Mouse (Mus musculus): ENCODE measurements around the gene Armc2. TPM values are rescaled to one million over a fixed set of nuclear protein-coding genes. Genes with fewer than 3 reads are reported as not detected.
"Not testable (repeated sequence)": the region's sequence is repeated elsewhere in the genome, so short reads cannot be mapped to it uniquely, and the experiment has no call there.

Gene Armc2
- polyA plus RNA-seq, 1 experiment: 0.35 TPM

DNA sequence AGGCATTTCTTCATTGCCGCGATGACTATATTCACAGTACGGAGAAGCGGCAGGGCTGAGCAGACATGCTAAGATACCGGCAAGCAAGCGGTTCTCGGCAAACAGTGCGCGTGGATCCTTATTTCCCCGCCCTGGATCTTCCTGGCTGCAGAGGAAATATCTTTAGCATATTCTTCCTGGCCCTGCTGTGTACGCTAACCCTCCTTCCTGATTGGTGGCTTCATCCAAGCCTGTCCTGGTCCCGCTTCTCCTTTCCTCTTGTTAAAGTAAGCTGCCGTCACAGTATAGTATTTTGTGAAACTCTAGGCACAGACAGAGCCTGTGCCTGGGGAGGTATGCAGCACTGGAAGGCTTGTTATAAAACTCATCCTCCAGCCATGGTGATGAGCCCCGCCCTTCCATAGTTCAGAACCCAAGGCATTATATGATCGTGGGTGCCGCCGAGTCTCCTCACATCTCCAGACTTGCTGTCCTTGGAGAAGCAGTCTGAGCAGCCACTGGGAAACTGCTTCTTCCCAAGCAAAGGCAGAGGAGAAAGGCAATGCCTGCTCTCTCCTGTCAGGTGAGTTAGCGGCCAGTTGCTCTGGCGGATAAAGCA, 59.5 kb downstream of the Armc2 start:
- DNase-seq (ENCODE audit: low read depth in 1 of 2, low spot score in 2 of 2): no peak
- Histone ChIP-seq H3K27ac (ENCODE audit: insufficient read depth, low read length) (no peak overlapping the region), H3K4me3 (ENCODE audit: extremely low read depth, insufficient read depth, insufficient read length) (no peak overlapping the region), H3K4me1 (ENCODE audit: control insufficient read depth, insufficient read depth, insufficient read length) (peaks cover 5% of the 10 kb centered on the region; the same call in 1 of the 2 replicates), H3K27me3 (ENCODE audit: control insufficient read depth, insufficient read depth, low read length) (no peaks in the 10 kb centered on the region), H3K36me3 (ENCODE audit: control insufficient read depth, insufficient read depth, low read length) (no peaks in the 10 kb centered on the region)
- TF ChIP-seq CTCF (IDR thresholded peaks at IDR 0.05; ENCODE audit: extremely low read depth, insufficient read depth, insufficient read length, insufficient replicate concordance): no peak
- TF ChIP-seq POLR2A (IDR thresholded peaks at IDR 0.05; ENCODE audit: low read depth, low read length): no peak
- 94% methylated on average over 19 of the region's 19 CpGs for WGBS

DNA sequence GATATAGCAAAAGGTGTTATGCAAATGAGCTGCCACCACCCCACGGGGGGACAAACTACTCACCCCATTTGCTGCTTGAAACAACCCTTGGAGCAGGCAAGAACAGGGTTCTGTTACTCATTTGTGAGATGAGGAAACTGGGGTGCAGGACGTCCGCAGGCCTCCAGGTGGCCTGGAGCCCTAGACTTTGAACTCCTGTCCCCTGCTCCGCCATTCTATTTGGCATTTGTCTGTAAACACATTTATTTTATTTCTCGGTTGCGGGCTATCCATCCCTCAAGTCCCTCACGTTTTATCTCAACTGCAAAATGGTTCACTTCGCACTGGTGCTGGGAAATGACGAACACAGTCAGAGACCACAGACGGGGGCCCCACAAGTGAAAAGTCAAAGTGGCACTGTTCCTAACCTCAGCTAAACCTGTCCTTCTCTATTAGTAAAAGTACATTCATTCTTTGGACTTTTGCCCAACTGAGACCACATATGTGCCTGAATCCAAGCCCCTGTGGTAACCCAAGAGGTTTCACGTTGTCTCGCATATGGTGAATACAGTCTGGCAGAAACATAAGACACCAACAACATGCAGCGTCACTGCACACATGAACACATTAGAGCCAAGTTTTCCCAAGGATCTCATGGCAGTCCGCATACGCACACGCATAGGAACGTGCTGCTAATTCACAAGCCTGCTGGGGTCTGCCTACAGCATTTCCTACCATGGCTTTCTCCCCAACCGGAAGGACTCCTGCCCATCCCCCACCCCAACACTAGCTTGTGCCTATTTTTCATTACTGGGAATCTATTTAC, 60.6 kb downstream of the Armc2 start:
- Histone ChIP-seq H3K4me1 (ENCODE audit: control insufficient read depth, insufficient read depth, insufficient read length) (peaks cover 3% of the 10 kb centered on the region; the same call in 1 of the 2 replicates), H3K36me3 (ENCODE audit: control insufficient read depth, insufficient read depth, low read length) (no peaks in the 10 kb centered on the region), H3K4me3 (ENCODE audit: extremely low read depth, insufficient read depth, insufficient read length) (no peak overlapping the region), H3K27ac (ENCODE audit: insufficient read depth, low read length) (no peak overlapping the region), H3K27me3 (ENCODE audit: control insufficient read depth, insufficient read depth, low read length) (no peaks in the 10 kb centered on the region)
- 72% methylated on average over 18 of the region's 18 CpGs for WGBS
- DNase-seq (ENCODE audit: low read depth in 1 of 2, low spot score in 2 of 2): no peak
- TF ChIP-seq CTCF (IDR thresholded peaks at IDR 0.05; ENCODE audit: extremely low read depth, insufficient read depth, insufficient read length, insufficient replicate concordance): no peak
- TF ChIP-seq POLR2A (IDR thresholded peaks at IDR 0.05; ENCODE audit: low read depth, low read length): no peak

DNA sequence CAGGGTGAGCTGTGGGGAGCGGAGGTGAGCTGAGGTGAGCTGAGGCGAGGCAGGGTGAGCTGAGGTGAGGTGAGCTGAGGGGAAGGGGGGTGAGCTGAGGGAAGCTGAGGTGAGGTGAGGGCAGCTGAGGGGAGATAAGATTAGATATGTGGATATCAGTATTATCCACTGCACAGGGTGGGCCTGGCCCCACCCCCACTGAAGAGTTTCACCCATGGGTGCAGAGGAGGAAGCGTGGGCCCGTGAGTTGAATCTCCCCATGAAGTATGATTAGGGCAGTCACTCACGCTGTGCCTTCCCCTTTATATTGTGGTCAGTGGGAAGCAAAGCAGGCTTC, 64.7 kb downstream of the Armc2 start:
- H3K4me3 ChIP-seq (ENCODE audit: extremely low read depth, insufficient read depth, insufficient read length): no peak overlapping the region
- H3K27me3 ChIP-seq (ENCODE audit: control insufficient read depth, insufficient read depth, low read length): no peaks in the 10 kb centered on the region
- no peak for DNase-seq (ENCODE audit: low read depth in 1 of 2, low spot score in 2 of 2)
- TF ChIP-seq CTCF (IDR thresholded peaks at IDR 0.05; ENCODE audit: extremely low read depth, insufficient read depth, insufficient read length, insufficient replicate concordance) (no peak), POLR2A (IDR thresholded peaks at IDR 0.05; ENCODE audit: low read depth, low read length) (no peak)
- H3K36me3 ChIP-seq (ENCODE audit: control insufficient read depth, insufficient read depth, low read length): no peaks in the 10 kb centered on the region
- H3K4me1 ChIP-seq (ENCODE audit: control insufficient read depth, insufficient read depth, insufficient read length): peaks cover 3% of the 10 kb centered on the region; the same call in 1 of the 2 replicates
- WGBS: 65% methylated on average over 5 of the region's 5 CpGs
- no peak overlapping the region for H3K27ac ChIP-seq (ENCODE audit: insufficient read depth, low read length)

DNA sequence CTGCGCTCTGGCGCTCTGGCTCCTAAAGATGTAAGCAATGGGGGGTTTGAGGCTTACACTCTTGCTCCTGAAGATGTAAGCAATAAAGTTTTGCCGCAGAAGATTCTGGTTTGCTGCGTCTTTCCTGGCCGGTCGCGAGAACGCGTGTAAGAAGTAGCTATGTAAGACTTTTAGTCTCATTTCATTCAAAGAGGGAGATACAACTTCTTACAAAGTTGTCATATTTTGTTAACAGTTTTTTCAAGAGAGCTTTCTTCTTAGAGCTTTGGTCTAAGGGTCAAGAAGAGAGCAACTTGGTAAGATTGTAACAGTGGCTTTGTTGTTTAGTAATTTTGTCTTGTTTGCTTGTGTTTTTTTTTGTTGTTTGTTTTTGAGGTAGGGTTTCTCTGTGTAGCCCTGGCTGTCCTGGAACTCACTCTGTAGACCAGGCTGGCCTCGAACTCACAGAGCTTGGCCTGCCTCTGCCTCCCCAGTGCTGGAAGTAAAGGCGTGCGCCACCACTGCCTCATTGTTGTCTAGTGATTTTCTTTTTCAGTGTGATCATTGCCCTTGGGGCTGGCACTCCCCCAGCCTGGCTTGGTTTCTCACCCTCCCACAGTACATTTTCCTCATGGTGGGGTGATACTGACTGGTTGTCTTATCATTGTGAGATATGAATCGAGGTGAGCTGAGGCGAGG, 65.3 kb downstream of the Armc2 start:
- no peaks in the 10 kb centered on the region for H3K36me3 ChIP-seq (ENCODE audit: control insufficient read depth, insufficient read depth, low read length)
- H3K4me3 ChIP-seq (ENCODE audit: extremely low read depth, insufficient read depth, insufficient read length): no peak overlapping the region
- TF ChIP-seq CTCF (IDR thresholded peaks at IDR 0.05; ENCODE audit: extremely low read depth, insufficient read depth, insufficient read length, insufficient replicate concordance) (no peak), POLR2A (IDR thresholded peaks at IDR 0.05; ENCODE audit: low read depth, low read length) (no peak)
- no peak overlapping the region for H3K27ac ChIP-seq (ENCODE audit: insufficient read depth, low read length)
- no peaks in the 10 kb centered on the region for H3K27me3 ChIP-seq (ENCODE audit: control insufficient read depth, insufficient read depth, low read length)
- DNase-seq (ENCODE audit: low read depth in 1 of 2, low spot score in 2 of 2): no peak
- WGBS: 92% methylated on average over 14 of the region's 14 CpGs
- peaks cover 3% of the 10 kb centered on the region; the same call in 1 of the 2 replicates for H3K4me1 ChIP-seq (ENCODE audit: control insufficient read depth, insufficient read depth, insufficient read length)

DNA sequence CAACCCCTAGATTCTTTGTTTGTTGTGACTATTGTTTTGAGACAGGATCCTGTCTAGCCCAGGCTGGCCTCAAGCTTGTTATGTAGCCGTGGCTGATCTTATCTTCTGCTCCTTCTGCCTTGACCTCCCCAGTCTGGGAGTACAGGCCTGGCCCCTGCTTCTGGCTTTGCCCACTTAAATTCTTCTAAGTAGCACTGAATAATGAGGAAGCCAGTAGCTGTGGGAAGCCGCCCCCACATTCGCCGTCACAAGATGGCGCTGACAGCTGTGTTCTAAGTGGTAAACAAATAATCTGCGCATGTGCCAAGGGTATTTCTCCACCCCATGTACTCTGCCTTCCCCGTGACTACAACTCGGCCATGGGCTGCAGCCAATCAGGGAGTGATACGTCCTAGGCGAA, 65.9 kb downstream of the Armc2 start:
- WGBS: 87% methylated on average over 10 of the region's 10 CpGs
- DNase-seq (ENCODE audit: low read depth in 1 of 2, low spot score in 2 of 2); H3K4me1 ChIP-seq (ENCODE audit: control insufficient read depth, insufficient read depth, insufficient read length); H3K4me3 ChIP-seq (ENCODE audit: extremely low read depth, insufficient read depth, insufficient read length); H3K36me3 ChIP-seq (ENCODE audit: control insufficient read depth, insufficient read depth, low read length); H3K27me3 ChIP-seq (ENCODE audit: control insufficient read depth, insufficient read depth, low read length); H3K27ac ChIP-seq (ENCODE audit: insufficient read depth, low read length): not testable (repeated sequence)

DNA sequence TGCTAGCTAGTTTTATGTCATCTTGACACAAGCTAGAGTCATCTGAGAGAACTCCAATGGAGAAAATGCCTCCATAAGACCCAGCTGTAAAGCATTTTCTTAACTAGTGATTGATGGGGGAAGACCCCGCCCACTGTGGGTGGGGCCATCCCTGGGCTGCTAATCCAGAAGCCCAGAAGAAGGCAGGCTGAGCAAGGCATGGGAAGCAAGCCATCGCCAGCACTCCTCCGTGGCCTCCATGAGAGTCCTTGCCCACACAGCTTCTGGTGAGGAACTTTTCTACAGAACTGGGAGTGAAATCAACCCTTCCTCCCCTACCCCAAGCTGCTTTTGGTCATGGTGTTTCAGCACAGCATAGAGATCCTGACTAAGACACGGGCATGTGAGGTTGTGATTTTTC, 79.2 kb downstream of the Armc2 start:
- H3K36me3 ChIP-seq (ENCODE audit: control insufficient read depth, insufficient read depth, low read length): no peaks in the 10 kb centered on the region
- TF ChIP-seq CTCF (IDR thresholded peaks at IDR 0.05; ENCODE audit: extremely low read depth, insufficient read depth, insufficient read length, insufficient replicate concordance) (no peak), POLR2A (IDR thresholded peaks at IDR 0.05; ENCODE audit: low read depth, low read length) (no peak)
- DNase-seq (ENCODE audit: low read depth in 1 of 2, low spot score in 2 of 2): no peak
- no peaks in the 10 kb centered on the region for H3K27me3 ChIP-seq (ENCODE audit: control insufficient read depth, insufficient read depth, low read length)
- 90% methylated on average over 4 of the region's 4 CpGs for WGBS
- H3K4me3 ChIP-seq (ENCODE audit: extremely low read depth, insufficient read depth, insufficient read length): no peak overlapping the region
- peaks cover 15% of the 10 kb centered on the region; the same call in 1 of the 2 replicates for H3K4me1 ChIP-seq (ENCODE audit: control insufficient read depth, insufficient read depth, insufficient read length)
- H3K27ac ChIP-seq (ENCODE audit: insufficient read depth, low read length): no peak overlapping the region
